Mouse (Mus musculus): ENCODE measurements around the gene Lsmem1.

DNA sequence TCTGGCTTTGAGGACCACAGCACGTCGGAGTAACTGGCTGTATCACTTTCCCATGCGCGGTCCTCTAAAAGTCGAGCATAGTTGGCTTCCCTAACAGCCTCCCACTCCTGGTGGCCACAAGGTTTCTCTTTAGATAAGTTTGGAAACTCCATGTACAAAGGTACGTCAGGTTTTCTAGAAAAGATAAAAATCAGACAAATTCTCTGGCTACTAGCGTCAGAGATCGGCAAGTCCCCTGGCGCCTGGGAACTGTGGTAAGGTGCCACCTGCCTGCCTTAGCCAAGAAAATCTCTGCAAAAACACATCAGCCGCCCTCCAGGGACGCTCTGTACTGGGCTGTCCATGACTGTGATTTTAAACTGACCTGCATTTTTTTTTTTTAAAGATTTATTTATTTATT is 64.8 kb downstream of the Lsmem1 start:
- TF ChIP-seq POLR2A (IDR thresholded peaks at IDR 0.05; ENCODE audit: low read depth, low read length): no peak
- no peak; the same call in 1 of the 2 replicates for TF ChIP-seq CTCF (IDR thresholded peaks at IDR 0.05; ENCODE audit: extremely low read depth, insufficient read length, insufficient replicate concordance, low read depth, low read length)
